Mouse (Mus musculus) B cell, adult 2 months (primary cell): Measurements from ENCODE around the gene Me3.

Source experiments
- DNase-seq, 2 experiments: peaks; one replicate each; pipeline ENCODE4 v3.0.0; 2022

Gene Me3

GRCm38 (mm10) chr7:89837841-89838240 is 205.6 kb downstream of the Me3 start:
- no peak for DNase-seq

- no peak for DNase-seq
These were observed 207.5 kb downstream of the Me3 start for GRCm38 (mm10) chr7:89839721-89840120.

GRCm38 (mm10) chr7:89841670-89842403 is 209.6 kb downstream of the Me3 start:
- peak; percentile 73 to 75 for DNase-seq

GRCm38 (mm10) chr7:89842404-89842715 is 210.2 kb downstream of the Me3 start:
- peak in 1 of 2 experiments; percentile 1 for DNase-seq

GRCm38 (mm10) chr7:89843121-89843520 is 210.9 kb downstream of the Me3 start:
- peak; percentile 21 to 34 for DNase-seq

DNA sequence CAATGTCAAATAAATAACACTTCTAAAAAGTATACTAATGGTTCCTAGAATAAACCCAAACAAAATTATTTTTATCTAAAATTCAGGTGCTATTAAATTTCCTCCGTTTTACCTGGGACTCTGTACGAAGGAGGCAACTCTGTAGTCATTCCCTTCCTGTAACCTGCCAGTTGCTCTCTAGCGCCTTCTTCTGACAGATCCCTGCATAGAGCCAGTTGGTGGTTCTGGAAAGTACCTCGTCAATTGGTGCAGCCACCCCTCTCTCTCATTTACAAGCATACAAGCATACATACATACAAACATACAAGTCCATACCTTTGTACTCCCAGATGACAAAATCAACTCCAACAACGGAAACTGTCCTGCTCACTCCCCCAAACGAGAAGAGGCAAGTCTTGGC is 211.3 kb downstream of the Me3 start:
- peak; percentile 51 to 55 for DNase-seq

GRCm38 (mm10) chr7:89845669-89846068 is 213.5 kb downstream of the Me3 start:
- DNase-seq, result no peak

DNA sequence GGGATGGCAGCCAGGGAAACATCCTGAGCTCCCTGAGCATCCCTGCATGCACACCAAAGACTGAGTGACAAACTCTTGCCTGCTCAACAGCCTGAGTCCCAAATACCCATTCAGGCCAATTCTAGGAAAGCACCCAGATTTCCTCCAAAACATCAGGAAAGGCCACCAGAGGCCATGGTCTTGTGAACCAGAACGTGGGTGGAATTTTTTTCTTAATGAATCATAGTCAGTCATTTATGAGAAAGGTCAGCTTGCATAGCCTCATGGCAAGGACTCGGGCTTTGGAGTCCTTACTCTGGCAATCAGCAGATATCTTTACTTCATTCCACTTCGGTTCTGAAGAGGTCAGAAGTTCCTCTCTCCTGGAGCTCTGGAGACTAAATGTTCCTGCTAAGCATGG is 218.3 kb downstream of the Me3 start:
- no peak for DNase-seq

DNA sequence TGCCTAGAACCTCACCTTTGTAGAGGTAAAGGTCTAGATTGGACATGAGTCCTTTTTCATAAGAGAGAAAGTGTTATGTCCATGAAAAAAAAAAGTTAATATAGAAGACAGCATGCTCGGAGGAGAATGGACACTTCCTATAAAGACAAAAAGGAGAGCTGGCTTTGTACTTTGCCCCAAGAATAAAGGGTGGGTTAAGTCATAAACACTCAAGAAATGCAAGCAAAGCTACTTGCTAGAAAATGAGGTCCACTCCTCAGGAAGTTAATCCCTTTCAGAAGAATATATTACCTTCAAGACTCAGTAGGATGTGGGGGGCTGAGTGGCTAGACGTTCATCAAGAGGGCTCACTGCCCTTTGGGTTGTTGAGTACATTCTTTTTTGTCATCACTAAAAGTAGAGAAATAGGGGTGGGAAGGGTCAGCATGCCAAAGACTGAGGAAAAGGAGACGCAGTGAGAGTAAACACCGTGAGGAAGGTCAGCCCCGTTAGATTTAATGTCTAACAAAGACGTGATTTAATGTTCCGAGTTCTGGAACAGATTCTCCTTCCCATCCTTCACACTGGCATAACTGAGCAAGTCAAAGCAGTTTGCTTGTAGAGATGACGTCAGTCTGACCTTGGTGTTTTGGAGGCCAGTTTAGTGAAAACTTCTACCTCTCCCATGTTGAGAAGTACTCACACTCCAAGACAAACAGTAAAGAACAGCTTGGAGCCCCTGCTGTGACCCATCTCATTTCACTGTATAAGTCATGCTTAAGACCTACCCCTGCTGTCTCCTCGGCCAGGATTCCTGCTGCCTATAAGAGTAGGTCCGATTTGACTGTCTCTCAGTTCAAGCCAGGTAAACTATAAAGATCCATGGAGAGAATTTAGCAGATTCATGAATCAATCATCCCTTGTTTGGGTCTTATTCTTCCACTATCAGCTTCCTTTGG is 220.2 kb downstream of the Me3 start:
- DNase-seq, result no peak

DNA sequence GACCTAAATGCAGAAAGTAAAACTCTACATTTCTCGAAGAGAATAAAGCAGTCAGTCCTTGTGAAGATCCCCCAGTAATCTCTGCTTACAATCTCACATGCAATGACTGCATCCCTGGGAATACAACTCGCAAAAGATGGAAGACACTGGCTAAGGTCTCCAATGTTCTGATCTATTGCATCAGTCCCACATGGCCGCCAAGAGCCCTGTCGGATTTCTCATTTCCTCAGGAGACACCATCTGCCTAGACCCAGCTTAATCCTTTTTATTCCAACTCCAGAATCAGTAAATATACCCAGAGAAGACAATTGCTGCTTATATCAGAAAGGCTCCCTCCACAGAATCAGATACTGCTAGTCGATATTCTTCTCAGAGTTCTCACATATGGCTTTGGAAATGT is 220.9 kb downstream of the Me3 start:
- DNase-seq, result no peak

- DNase-seq, result no peak
These were observed 223.0 kb downstream of the Me3 start for GRCm38 (mm10) chr7:89855196-89855595.

GRCm38 (mm10) chr7:89856440-89857217 is 224.4 kb downstream of the Me3 start:
- no peak for DNase-seq

DNA sequence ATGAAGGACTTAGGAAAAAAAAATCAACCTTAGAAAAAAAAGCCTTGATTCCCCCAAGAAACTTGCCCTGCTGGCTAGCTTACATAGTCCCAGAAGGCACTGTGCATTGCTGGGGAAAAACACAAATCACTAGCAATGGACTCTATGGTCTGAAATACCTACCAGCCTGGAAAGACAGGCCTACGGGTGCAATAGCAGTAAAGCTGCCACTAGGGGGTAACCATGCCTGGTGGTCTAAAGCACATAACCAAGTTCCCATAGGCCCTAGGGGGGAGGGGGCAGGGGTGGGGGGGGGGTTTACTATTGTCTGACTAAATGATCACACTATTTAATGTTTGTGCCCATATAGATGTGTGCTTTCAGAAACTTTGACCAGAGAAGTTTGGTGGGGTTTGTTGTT is 232.6 kb downstream of the Me3 start:
- no peak for DNase-seq

- DNase-seq, result no peak
These were observed 235.0 kb downstream of the Me3 start for GRCm38 (mm10) chr7:89867221-89867620.

GRCm38 (mm10) chr7:89879686-89880085 is 247.5 kb downstream of the Me3 start:
- no peak for DNase-seq

DNA sequence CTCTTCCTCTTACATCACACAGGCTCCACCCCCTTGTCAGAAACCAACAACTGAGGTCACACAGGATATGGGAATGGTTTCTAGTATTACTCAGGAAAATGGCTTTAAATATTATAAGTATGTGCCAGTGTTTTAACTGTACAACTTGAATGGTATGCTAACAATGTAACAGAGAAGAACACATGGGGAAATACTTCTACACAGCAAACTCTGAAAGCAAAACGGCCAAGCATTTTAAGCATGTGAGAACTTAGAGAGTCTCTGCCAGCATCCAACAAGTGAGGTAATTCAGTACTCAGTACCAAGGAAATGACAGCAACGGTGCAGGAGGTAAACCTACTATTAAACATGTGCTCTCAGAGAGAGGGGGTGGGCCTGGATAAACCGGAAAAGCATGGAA is 252.4 kb downstream of the Me3 start:
- no peak for DNase-seq

DNA sequence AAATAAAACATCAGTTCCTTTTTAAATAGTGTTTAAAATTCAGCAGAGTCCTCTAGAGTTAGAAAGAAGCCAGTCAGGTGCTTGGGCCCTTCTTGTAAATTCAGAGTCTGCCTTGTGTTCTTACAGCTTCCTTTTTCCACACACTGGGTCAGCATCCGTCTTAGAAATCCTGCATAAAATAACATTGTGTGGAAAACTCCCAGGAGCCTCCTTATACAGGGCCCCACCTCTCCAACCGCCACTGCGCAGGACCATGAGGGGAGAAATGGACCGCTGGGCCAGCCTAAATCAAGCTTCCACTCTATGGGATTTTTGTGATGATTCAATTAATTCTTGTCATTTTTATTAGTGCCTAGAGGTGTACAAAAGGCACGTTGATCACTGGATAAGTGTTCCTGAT is 259.2 kb downstream of the Me3 start:
- DNase-seq, result no peak

- peak; percentile 20 to 31 for DNase-seq
These were observed 259.7 kb downstream of the Me3 start for GRCm38 (mm10) chr7:89891856-89892255.

DNA sequence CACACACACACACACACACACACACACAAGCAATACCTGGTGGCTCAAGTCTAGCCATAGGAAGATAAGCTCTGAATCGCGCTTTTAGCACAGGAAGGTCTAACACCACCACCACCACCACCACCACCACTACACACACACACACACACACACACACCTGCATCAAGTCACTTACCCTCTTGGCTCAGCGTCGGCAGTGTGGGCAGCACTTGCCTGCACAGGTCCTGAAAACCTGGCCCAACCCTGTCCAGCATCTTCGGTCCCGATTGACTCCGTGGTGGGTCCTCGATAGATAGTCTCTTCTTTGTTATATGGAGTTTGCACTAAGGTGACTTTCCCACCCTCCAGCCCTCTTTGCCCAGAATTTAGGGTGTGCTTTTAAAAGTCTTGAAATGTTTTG is 270.8 kb downstream of the Me3 start:
- no peak for DNase-seq

- DNase-seq, result no peak
These were observed 271.5 kb downstream of the Me3 start, which contains the start of gene Ccdc81 for GRCm38 (mm10) chr7:89903442-89904343. TSS of gene Ccdc81 (minus strand) at chr7:89903629.
